Comparison of ENCODE assay signal across 8 mouse cellular contexts in genomic region chr11:97152662-97153287, GRCm38 (mm10). TPM values are rescaled to one million over a fixed set of nuclear protein-coding genes. Genes with fewer than 3 reads are reported as not detected.
DNase-seq lines count a peak whose midpoint lies in the region; ATAC-seq and TF ChIP-seq lines count a peak whose summit lies in the region.

No protein-coding gene starts in this region.

- no peak for ATAC-seq in limb, embryonic 11.5 days (ENCODE audit: insufficient number of reproducible peaks, low FRiP score, low TSS enrichment, low read depth)

- WGBS in limb, embryonic 11.5 days: 23% methylated on average over 10 of the region's 10 CpGs

- H3K4me3 ChIP-seq in gastrocnemius, adult 2 months: no peak overlapping the region
- no peak overlapping the region for H3K4me3 ChIP-seq in limb, embryonic 11.5 days (ENCODE audit: low read depth, low read length)

- peaks cover 26% of the 10 kb centered on the region for H3K4me1 ChIP-seq in limb, embryonic 11.5 days (ENCODE audit: control insufficient read depth, insufficient read depth, low read length)

- 0 out of 2 replicates have a peak, but pooled peaks have one; percentile 3 for TF ChIP-seq CTCF in gastrocnemius, adult 2 months (IDR thresholded peaks at IDR 0.05)

- no peak for DNase-seq in gastrocnemius, adult 2 months
- DNase-seq in gastrocnemius, postnatal 14 days: no peak
- DNase-seq in CD4-positive helper T cell, adult 2 months (ENCODE audit: low read depth, low spot score): peak; percentile 41
- peak; percentile 39 to 57 for DNase-seq in cerebellum, postnatal 25 days
- peak; percentile 52 for DNase-seq in limb, embryonic 11.5 days (ENCODE audit: low spot score)
- peak; percentile 58 for DNase-seq in thymus, postnatal 0 days (ENCODE audit: low spot score)
- no peak for DNase-seq in spleen, adult 18-20 months
- no peak for DNase-seq in kidney, adult 9 months

- intact Hi-C loops in gastrocnemius, adult 2 months (cut with DNase I): no loop called here
- intact Hi-C loops in gastrocnemius, postnatal 14 days (cut with DNase I; ENCODE audit: low total_unique reads): no loop called here

- peaks cover 2% of the 10 kb centered on the region; the same call in 1 of the 2 replicates for H3K36me3 ChIP-seq in limb, embryonic 11.5 days (ENCODE audit: control insufficient read depth, insufficient read depth, low read length)

- no peak overlapping the region for H3K9ac ChIP-seq in limb, embryonic 11.5 days (ENCODE audit: low read length)

- H3K9me3 ChIP-seq in limb, embryonic 11.5 days (ENCODE audit: control insufficient read depth, low read length): no peaks in the 10 kb centered on the region

- H3K4me2 ChIP-seq in limb, embryonic 11.5 days (ENCODE audit: low read depth, severe bottlenecking): peak overlapping the region; percentile 75; the same call in 1 of the 2 replicates

- no peaks in the 10 kb centered on the region for H3K27me3 ChIP-seq in limb, embryonic 11.5 days (ENCODE audit: control insufficient read depth, insufficient read depth, low read length)

- no peak overlapping the region for H3K27ac ChIP-seq in gastrocnemius, adult 2 months
- no peak overlapping the region for H3K27ac ChIP-seq in limb, embryonic 11.5 days (replicated peaks; ENCODE audit: low read depth, low read length)

RNA-seq across cellular contexts. Expression of gene Tbkbp1, which starts 1.5 kb away (rescaled TPM):
- 1 to 10 TPM; 4.0 to 6.1 TPM for total RNA-seq in gastrocnemius, adult 2 months (2021)
- total RNA-seq in gastrocnemius, postnatal 14 days (2021): 1 to 10 TPM; 5.2 to 6.5 TPM
- polyA plus RNA-seq in limb, embryonic 11.5 days (2014; fragmentation: Nextera tagmentation; extraction: Ambion mirVana): 6.2 and 6.5 TPM in 2 replicates
- polyA plus RNA-seq in thymus, postnatal 0 days (2015; fragmentation: Nextera tagmentation; extraction: Ambion mirVana): 0.82 and 0.98 TPM in 2 replicates

RNA-seq across cellular contexts. Expression of gene Kpnb1, which starts 34.9 kb away (rescaled TPM):
- 10 to 100 TPM; 49.2 to 58.9 TPM for total RNA-seq in gastrocnemius, adult 2 months (2021)
- 10 to 100 TPM; 55.8 to 65.2 TPM for total RNA-seq in gastrocnemius, postnatal 14 days (2021)
- polyA plus RNA-seq in limb, embryonic 11.5 days (2014; fragmentation: Nextera tagmentation; extraction: Ambion mirVana): 97.6 and 102 TPM in 2 replicates
- 37.0 and 39.8 TPM in 2 replicates for polyA plus RNA-seq in thymus, postnatal 0 days (2015; fragmentation: Nextera tagmentation; extraction: Ambion mirVana)

RNA-seq across cellular contexts. Expression of gene Tbx21, which starts 37.6 kb away (rescaled TPM):
- under 1 TPM; 0.17 to 0.48 TPM for total RNA-seq in gastrocnemius, adult 2 months (2021)
- total RNA-seq in gastrocnemius, postnatal 14 days (2021): 1 to 10 TPM in 1 of 2 experiments, under 1 TPM in 1; 0.97 to 1.4 TPM
- not detected in 2 replicates for polyA plus RNA-seq in limb, embryonic 11.5 days (2014; fragmentation: Nextera tagmentation; extraction: Ambion mirVana)
- polyA plus RNA-seq in thymus, postnatal 0 days (2015; fragmentation: Nextera tagmentation; extraction: Ambion mirVana): 1.3 and 1.9 TPM in 2 replicates

Comparison
In these comparisons a context has a peak if more than half of its experiments do, and no peak if none do; other contexts are left out.
1. DNase-seq: peak in CD4-positive helper T cell, adult 2 months (single experiment), cerebellum, postnatal 25 days (2 of 2), limb, embryonic 11.5 days (single experiment) and thymus, postnatal 0 days (single experiment); none in gastrocnemius, adult 2 months (single experiment), gastrocnemius, postnatal 14 days (single experiment), spleen, adult 18-20 months (0 of 2) and kidney, adult 9 months (single experiment).